Mouse (Mus musculus): ENCODE data around the gene Cast. TPM values are rescaled to one million over a fixed set of nuclear protein-coding genes. Genes with fewer than 3 reads are reported as not detected.

Cast gene
- polyA plus RNA-seq, 1 experiment from 2014 or later = 28.0 TPM

DNA sequence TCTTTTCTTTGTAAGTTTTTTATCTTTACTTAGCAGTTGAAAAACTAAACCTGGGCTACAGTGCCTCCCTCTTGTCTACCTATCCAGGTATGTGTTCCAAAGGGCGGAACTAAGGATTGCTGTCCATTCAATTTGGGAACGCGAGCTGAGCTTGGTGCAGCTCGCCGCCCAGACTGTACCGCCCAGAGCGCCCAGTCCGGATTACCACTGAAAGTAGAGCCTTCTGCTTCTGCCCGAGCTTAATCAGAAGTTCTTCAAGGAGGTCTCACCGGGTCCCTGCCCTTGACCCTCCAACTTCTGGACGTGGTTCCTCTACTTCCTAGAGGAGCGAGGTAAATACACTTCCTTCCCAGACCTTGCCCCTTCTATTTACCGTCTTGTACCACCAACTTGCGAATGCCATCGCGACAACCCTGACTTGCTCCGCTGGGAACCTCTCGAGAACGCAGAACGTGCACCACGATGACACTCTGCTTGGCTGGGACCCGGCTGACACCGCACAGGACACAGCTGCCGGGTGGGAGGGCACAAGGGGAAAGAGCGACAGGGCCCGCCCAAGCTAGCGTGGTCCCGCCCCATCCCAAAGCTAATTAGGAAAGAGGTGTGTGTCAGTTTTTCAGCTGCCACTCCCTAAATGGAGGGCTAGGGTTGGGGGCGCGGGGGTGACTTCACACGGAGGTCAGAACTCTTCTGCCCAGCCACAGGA is 1.0 kb downstream of the Cast start:
- H3K4me3 ChIP-seq (ENCODE audit: low read depth, low read length) = peak overlapping the region; percentile 72
- H3K9me3 ChIP-seq (ENCODE audit: low read depth, low read length) = no peaks in the 10 kb centered on the region
- 1% methylated on average over 31 of the region's 31 CpGs for WGBS

DNA sequence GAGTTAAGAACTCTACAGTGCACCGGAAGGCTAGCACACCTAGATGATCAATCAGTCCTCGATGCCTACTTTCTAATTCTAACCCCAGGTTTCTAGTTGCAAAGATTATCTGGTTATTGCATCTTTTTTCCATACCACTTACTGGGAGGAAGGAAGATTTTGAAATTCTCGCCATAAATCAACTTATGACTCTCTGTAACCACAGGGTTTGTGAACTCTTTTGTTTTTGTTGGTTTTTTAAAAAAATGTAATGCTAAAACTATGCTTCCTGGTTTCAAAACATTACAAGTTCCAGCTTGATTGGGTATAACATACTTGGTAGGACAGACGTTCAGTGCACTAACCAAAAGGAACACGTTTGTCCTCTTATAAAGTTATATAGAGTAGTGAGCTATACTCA is 1.7 kb downstream of the Cast start:
- peak overlapping the region; percentile 72 for H3K4me3 ChIP-seq (ENCODE audit: low read depth, low read length)
- H3K9me3 ChIP-seq (ENCODE audit: low read depth, low read length) = no peaks in the 10 kb centered on the region
- ATAC-seq (ENCODE audit: insufficient read depth) = no peak
- no peak for TF ChIP-seq CTCF (IDR thresholded peaks at IDR 0.05; ENCODE audit: low read depth)
- no peaks in the 10 kb centered on the region; the same call in 1 of the 2 replicates for H3K4me1 ChIP-seq (ENCODE audit: insufficient read depth)
- H3K27ac ChIP-seq (ENCODE audit: low read depth) = no peak overlapping the region
- 44% methylated on average over 5 of the region's 5 CpGs for WGBS
- H3K9ac ChIP-seq = no peak overlapping the region; the same call in 1 of the 2 replicates
- H3K27me3 ChIP-seq (ENCODE audit: insufficient read depth, low read length) = no peaks in the 10 kb centered on the region
- DNase-seq = peak; percentile 6
- peak overlapping the region; percentile 80 for H3K4me2 ChIP-seq
- no peaks in the 10 kb centered on the region for H3K36me3 ChIP-seq (ENCODE audit: insufficient read depth)

More for the DNA sequence above, 1.0 kb downstream of the Cast start:
- peak overlapping the region; percentile 87 for H3K27ac ChIP-seq (ENCODE audit: low read depth)
- no peaks in the 10 kb centered on the region for H3K36me3 ChIP-seq (ENCODE audit: insufficient read depth)
- H3K4me1 ChIP-seq (ENCODE audit: insufficient read depth) = no peaks in the 10 kb centered on the region; the same call in 1 of the 2 replicates
- H3K4me2 ChIP-seq = peak overlapping the region; percentile 80
- no peak for TF ChIP-seq CTCF (IDR thresholded peaks at IDR 0.05; ENCODE audit: low read depth)
- no peaks in the 10 kb centered on the region for H3K27me3 ChIP-seq (ENCODE audit: insufficient read depth, low read length)
- peak; percentile 87 for DNase-seq
- peak; percentile 98 for ATAC-seq (ENCODE audit: insufficient read depth)
- H3K9ac ChIP-seq = peak overlapping the region; percentile 76

DNA sequence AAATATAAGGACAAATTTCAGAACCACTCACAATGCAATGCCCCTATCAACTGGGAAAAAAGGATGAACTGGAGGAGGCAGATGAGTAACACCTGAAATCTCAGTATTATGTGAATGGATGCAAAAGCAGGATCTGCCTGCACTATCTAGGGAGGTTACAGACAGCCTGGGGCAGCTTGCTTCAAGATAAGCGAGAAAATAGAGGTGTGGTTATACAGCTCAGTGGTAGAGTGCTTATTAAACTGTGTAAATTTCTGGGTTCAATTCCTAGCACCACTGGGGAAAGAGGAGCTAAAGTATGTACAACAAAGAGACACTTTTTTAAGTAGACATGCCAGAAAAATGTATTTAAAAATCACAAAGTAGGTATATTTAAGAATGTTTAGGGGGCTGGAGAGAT is 14.2 kb downstream of the Cast start:
- H3K4me3 ChIP-seq (ENCODE audit: low read depth, low read length) = no peak overlapping the region
- TF ChIP-seq CTCF (IDR thresholded peaks at IDR 0.05; ENCODE audit: low read depth) = no peak
- WGBS = 70% methylated on average over 1 of the region's 1 CpGs
- H3K36me3 ChIP-seq (ENCODE audit: insufficient read depth) = no peaks in the 10 kb centered on the region
- no peak overlapping the region for H3K4me2 ChIP-seq
- no peak for ATAC-seq (ENCODE audit: insufficient read depth)
- H3K9me3 ChIP-seq (ENCODE audit: low read depth, low read length) = no peaks in the 10 kb centered on the region
- H3K9ac ChIP-seq = no peak overlapping the region
- H3K4me1 ChIP-seq (ENCODE audit: insufficient read depth) = no peaks in the 10 kb centered on the region
- H3K27ac ChIP-seq (ENCODE audit: low read depth) = no peak overlapping the region
- H3K27me3 ChIP-seq (ENCODE audit: insufficient read depth, low read length) = no peaks in the 10 kb centered on the region
- no peak for DNase-seq

DNA sequence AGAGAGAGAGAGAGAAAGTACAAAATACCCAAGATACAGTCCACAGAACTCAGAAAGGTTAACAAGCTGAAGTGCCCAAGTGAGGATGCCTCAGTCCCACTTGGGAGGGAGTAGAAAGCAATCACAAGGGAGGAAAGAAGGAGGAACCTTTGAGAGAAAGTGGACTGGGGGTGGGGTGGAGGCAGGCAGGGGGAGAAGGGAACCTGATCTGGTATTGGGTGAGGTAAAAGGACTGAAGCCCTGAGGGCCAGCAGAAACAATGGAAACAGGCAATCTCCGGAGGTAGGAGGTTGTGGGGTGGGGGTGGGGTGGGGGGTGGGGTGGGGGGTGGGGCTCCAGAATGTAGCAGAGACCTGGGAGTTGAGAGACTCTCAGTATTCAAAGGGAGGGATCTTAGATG is 20.9 kb downstream of the Cast start:
- Histone ChIP-seq H3K36me3 (ENCODE audit: insufficient read depth) (no peaks in the 10 kb centered on the region), H3K4me2 (no peak overlapping the region), H3K4me3 (ENCODE audit: low read depth, low read length) (no peak overlapping the region), H3K4me1 (ENCODE audit: insufficient read depth) (no peaks in the 10 kb centered on the region), H3K9me3 (ENCODE audit: low read depth, low read length) (no peaks in the 10 kb centered on the region), H3K27ac (ENCODE audit: low read depth) (no peak overlapping the region), H3K27me3 (ENCODE audit: insufficient read depth, low read length) (no peaks in the 10 kb centered on the region), H3K9ac (no peak overlapping the region)
- 25% methylated on average over 1 of the region's 1 CpGs for WGBS
- ATAC-seq (ENCODE audit: insufficient read depth) = no peak
- no peak for DNase-seq
- no peak for TF ChIP-seq CTCF (IDR thresholded peaks at IDR 0.05; ENCODE audit: low read depth)

DNA sequence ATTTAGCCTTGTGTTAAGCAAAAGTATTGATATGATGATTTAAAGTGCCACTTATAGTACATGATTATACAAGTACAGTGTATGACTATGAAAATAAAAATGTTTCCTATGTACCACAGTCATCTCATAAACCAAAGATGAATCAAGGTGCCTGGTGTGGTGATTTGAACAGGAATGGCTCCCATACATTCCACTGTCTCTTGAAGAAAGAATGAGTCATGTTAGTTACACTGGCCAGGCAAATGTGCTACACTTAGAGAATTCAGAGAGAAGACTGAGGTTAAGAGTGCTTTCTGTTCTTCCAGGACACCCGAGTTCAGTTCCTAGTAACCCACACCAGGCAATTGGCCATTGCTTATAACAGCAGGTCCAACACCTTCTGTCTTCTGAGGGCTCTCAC is 36.5 kb downstream of the Cast start:
- ATAC-seq (ENCODE audit: insufficient read depth) (no peak), DNase-seq (no peak)
- TF ChIP-seq CTCF (IDR thresholded peaks at IDR 0.05; ENCODE audit: low read depth) = no peak
- Histone ChIP-seq H3K4me1 (ENCODE audit: insufficient read depth) (no peaks in the 10 kb centered on the region), H3K36me3 (ENCODE audit: insufficient read depth) (no peaks in the 10 kb centered on the region), H3K27me3 (ENCODE audit: insufficient read depth, low read length) (no peaks in the 10 kb centered on the region), H3K9ac (no peak overlapping the region), H3K9me3 (ENCODE audit: low read depth, low read length) (no peaks in the 10 kb centered on the region), H3K27ac (ENCODE audit: low read depth) (no peak overlapping the region), H3K4me3 (ENCODE audit: low read depth, low read length) (no peak overlapping the region), H3K4me2 (no peak overlapping the region)
- WGBS = 66% methylated on average over 1 of the region's 1 CpGs

DNA sequence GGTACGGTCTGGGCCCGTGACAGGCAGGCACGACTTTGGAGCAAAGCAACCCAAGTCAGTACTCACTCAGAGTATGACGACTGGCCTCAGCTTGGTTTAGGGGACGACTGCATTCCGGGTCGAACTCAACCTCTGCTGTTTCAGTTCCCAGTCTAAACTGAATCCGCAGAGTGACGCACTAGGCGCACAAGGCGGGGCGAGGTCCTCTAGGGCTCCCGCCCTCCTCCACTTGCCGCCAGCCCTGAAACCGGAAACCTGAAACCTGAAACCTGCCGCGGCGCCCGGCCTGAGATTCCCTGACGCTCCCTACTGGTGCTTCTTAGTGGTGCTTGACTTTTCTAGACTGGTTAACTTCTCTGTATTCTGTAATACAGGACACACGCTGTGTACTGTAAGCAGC is 38.1 kb downstream of the Cast start:
- ATAC-seq (ENCODE audit: insufficient read depth) = peak; percentile 100
- H3K36me3 ChIP-seq (ENCODE audit: insufficient read depth) = no peaks in the 10 kb centered on the region
- under 1% methylated on average over 21 of the region's 21 CpGs for WGBS

DNA sequence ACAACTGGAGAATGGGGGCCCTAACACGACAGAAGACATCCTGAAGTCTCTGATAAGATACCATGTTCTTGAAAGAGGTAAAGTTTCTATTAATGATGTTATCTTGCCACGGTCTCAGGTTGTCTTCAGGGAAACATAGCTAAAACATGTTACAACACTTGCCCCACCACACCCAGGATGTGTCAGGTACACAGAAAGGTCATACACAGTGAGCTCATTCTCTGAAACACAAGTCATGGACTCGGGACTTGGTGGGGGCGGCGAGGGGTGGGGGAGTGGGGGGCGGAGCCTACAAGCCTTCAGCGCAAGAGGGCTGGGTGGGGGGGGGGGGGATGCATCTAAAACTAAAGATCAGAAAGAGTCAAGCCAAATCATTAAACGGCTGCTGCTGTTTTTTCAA is 38.7 kb downstream of the Cast start:
- Histone ChIP-seq H3K4me1 (ENCODE audit: insufficient read depth) (no peaks in the 10 kb centered on the region), H3K36me3 (ENCODE audit: insufficient read depth) (no peaks in the 10 kb centered on the region), H3K4me3 (ENCODE audit: low read depth, low read length) (peak overlapping the region; percentile 52), H3K27me3 (ENCODE audit: insufficient read depth, low read length) (no peaks in the 10 kb centered on the region), H3K4me2 (peak overlapping the region; percentile 77), H3K9ac (peak overlapping the region; percentile 62), H3K9me3 (ENCODE audit: low read depth, low read length) (no peaks in the 10 kb centered on the region), H3K27ac (ENCODE audit: low read depth) (peak overlapping the region; percentile 93)
- ATAC-seq (ENCODE audit: insufficient read depth) = peak; percentile 26; the same call in 1 of the 2 replicates
- no peak for TF ChIP-seq CTCF (IDR thresholded peaks at IDR 0.05; ENCODE audit: low read depth)
- DNase-seq = no peak
- 5% methylated on average over 8 of the region's 8 CpGs for WGBS

More for the DNA sequence above, 38.1 kb downstream of the Cast start:
- H3K4me1 ChIP-seq (ENCODE audit: insufficient read depth) = no peaks in the 10 kb centered on the region
- no peaks in the 10 kb centered on the region for H3K9me3 ChIP-seq (ENCODE audit: low read depth, low read length)
- TF ChIP-seq CTCF (IDR thresholded peaks at IDR 0.05; ENCODE audit: low read depth) = peak; percentile 61
- H3K27me3 ChIP-seq (ENCODE audit: insufficient read depth, low read length) = no peaks in the 10 kb centered on the region
- H3K27ac ChIP-seq (ENCODE audit: low read depth) = peak overlapping the region; percentile 93
- peak overlapping the region; percentile 62 for H3K9ac ChIP-seq
- peak overlapping the region; percentile 52 for H3K4me3 ChIP-seq (ENCODE audit: low read depth, low read length)
- peak; percentile 97 for DNase-seq
- H3K4me2 ChIP-seq = peak overlapping the region; percentile 77

Measured in lung, embryonic 14.5 days (tissue).